Comparison of ENCODE assay signal across 27 mouse cellular contexts in genomic region chr14:19916315-19916714, GRCm38 (mm10).
A peak's percentile ranks its signal among the peaks of the same experiment; 100 is the strongest.
DNase-seq lines count a peak whose midpoint lies in the region; ATAC-seq and TF ChIP-seq lines count a peak whose summit lies in the region.
"Had no signal": no experiment of that assay in that cellular context is flagged by ENCODE, and none has a peak within 500 bp of the region (broad histone marks: within the 10 kb centered on the region; RNA-seq: fewer than 3 reads in every experiment).

No protein-coding gene starts in this region.

- WGBS in hindbrain, postnatal 0 days, result 83% methylated on average over 2 of the region's 2 CpGs
- WGBS in hindbrain, embryonic 13.5 days, result 79% methylated on average over 2 of the region's 2 CpGs
- WGBS in lung, embryonic 15.5 days, result 68% methylated on average over 2 of the region's 2 CpGs
- WGBS in neural tube, embryonic 15.5 days, result 91% methylated on average over 2 of the region's 2 CpGs

- TF ChIP-seq CTCF in hindbrain, postnatal 0 days (IDR thresholded peaks at IDR 0.05; ENCODE audit: low read depth), result peak; percentile 43; the same call in 1 of the 2 replicates
- TF ChIP-seq CTCF in E14TG2a.4 (conservative IDR thresholded peaks at IDR 0.05; ENCODE audit: low read length), result 0 out of 2 replicates have a peak, but pooled peaks have one; percentile 14

- H3K27ac ChIP-seq in hindbrain, postnatal 0 days, result no peak overlapping the region
- no peak overlapping the region for H3K27ac ChIP-seq in hindbrain, embryonic 13.5 days
- H3K27ac ChIP-seq in lung, embryonic 15.5 days, result peak overlapping the region; percentile 39; the same call in 1 of the 2 replicates
- no peak overlapping the region for H3K27ac ChIP-seq in neural tube, embryonic 15.5 days (replicated peaks)
- H3K27ac ChIP-seq: embryonic facial prominence, embryonic 10.5 days; embryonic facial prominence, embryonic 13.5 days; forebrain, embryonic 13.5 days; gastrocnemius, adult 2 months; hindbrain, embryonic 10.5 days; hindbrain, embryonic 14.5 days had no signal

- DNase-seq in hindbrain, postnatal 0 days (ENCODE audit: low spot score), result peak; percentile 25
- DNase-seq in lung, postnatal 4 days, result no peak
- peak; percentile 9 for DNase-seq in splenic B cell, adult 2 months (ENCODE audit: low read depth, low spot score)
- DNase-seq: adrenal gland, adult 2 months; adrenal gland, postnatal 14 days; cerebellum, adult 11 months; cerebellum, adult 2 months; cerebellum, postnatal 10 days; cerebellum, postnatal 36 days; embryo, embryonic 11 days; gastrocnemius, adult 2 months; gastrocnemius, postnatal 14 days; heart, postnatal 36 days had no signal

- H3K27me3 ChIP-seq in hindbrain, postnatal 0 days (ENCODE audit: insufficient read depth, low read length), result no peaks in the 10 kb centered on the region
- no peaks in the 10 kb centered on the region for H3K27me3 ChIP-seq in hindbrain, embryonic 13.5 days
- H3K27me3 ChIP-seq in lung, embryonic 15.5 days, result no peaks in the 10 kb centered on the region
- H3K27me3 ChIP-seq in E14TG2a.4 (ENCODE audit: insufficient read depth, low read length), result no peaks in the 10 kb centered on the region
- H3K27me3 ChIP-seq in splenic B cell, adult 2 months (ENCODE audit: control insufficient read depth, insufficient read depth, low read length, poor library complexity, severe bottlenecking), result no peaks in the 10 kb centered on the region
- no peaks in the 10 kb centered on the region for H3K27me3 ChIP-seq in neural tube, embryonic 15.5 days (replicated peaks)
- H3K27me3 ChIP-seq: embryonic facial prominence, embryonic 13.5 days; forebrain, embryonic 13.5 days had no signal

- no peaks in the 10 kb centered on the region for H3K9me3 ChIP-seq in hindbrain, postnatal 0 days (ENCODE audit: low read length)
- no peaks in the 10 kb centered on the region for H3K9me3 ChIP-seq in hindbrain, embryonic 13.5 days
- H3K9me3 ChIP-seq in lung, embryonic 15.5 days, result no peaks in the 10 kb centered on the region
- no peaks in the 10 kb centered on the region for H3K9me3 ChIP-seq in E14TG2a.4 (ENCODE audit: low read length)
- H3K9me3 ChIP-seq in neural tube, embryonic 15.5 days (replicated peaks), result no peaks in the 10 kb centered on the region
- H3K9me3 ChIP-seq: embryonic facial prominence, embryonic 10.5 days; embryonic facial prominence, embryonic 13.5 days; forebrain, embryonic 13.5 days; hindbrain, embryonic 10.5 days had no signal

- H3K36me3 ChIP-seq in hindbrain, postnatal 0 days (ENCODE audit: insufficient read depth, low read length), result no peaks in the 10 kb centered on the region
- peaks cover 16% of the 10 kb centered on the region for H3K36me3 ChIP-seq in hindbrain, embryonic 13.5 days
- no peaks in the 10 kb centered on the region for H3K36me3 ChIP-seq in lung, embryonic 15.5 days
- peaks cover 15% of the 10 kb centered on the region for H3K36me3 ChIP-seq in E14TG2a.4 (ENCODE audit: insufficient read depth, low read length)
- H3K36me3 ChIP-seq in splenic B cell, adult 2 months (ENCODE audit: control insufficient read depth, insufficient read depth, low read length, poor library complexity, severe bottlenecking), result peaks cover 9% of the 10 kb centered on the region; the same call in 1 of the 2 replicates
- peaks cover 9% of the 10 kb centered on the region for H3K36me3 ChIP-seq in neural tube, embryonic 15.5 days

- no peak overlapping the region for H3K4me3 ChIP-seq in hindbrain, postnatal 0 days (ENCODE audit: low read length)
- H3K4me3 ChIP-seq in hindbrain, embryonic 13.5 days, result no peak overlapping the region
- no peak overlapping the region for H3K4me3 ChIP-seq in lung, embryonic 15.5 days
- H3K4me3 ChIP-seq in E14TG2a.4 (replicated peaks; ENCODE audit: low read length), result no peak overlapping the region
- no peak overlapping the region for H3K4me3 ChIP-seq in neural tube, embryonic 15.5 days (replicated peaks)
- H3K4me3 ChIP-seq: embryonic facial prominence, embryonic 10.5 days; embryonic facial prominence, embryonic 13.5 days; erythroblast, embryonic 14.5 days; forebrain, embryonic 13.5 days; gastrocnemius, adult 2 months; hindbrain, embryonic 10.5 days had no signal

- H3K4me2 ChIP-seq in hindbrain, postnatal 0 days (ENCODE audit: low read depth, low read length), result no peak overlapping the region
- H3K4me2 ChIP-seq in hindbrain, embryonic 13.5 days, result no peak overlapping the region
- no peak overlapping the region for H3K4me2 ChIP-seq in lung, embryonic 15.5 days
- H3K4me2 ChIP-seq in neural tube, embryonic 15.5 days, result no peak overlapping the region
- H3K4me2 ChIP-seq: embryonic facial prominence, embryonic 13.5 days; forebrain, embryonic 13.5 days; heart, embryonic 11.5 days; hindbrain, embryonic 14.5 days had no signal

- ATAC-seq in hindbrain, postnatal 0 days, result no peak
- ATAC-seq in hindbrain, embryonic 13.5 days (ENCODE audit: low FRiP score), result no peak
- ATAC-seq in lung, embryonic 15.5 days (ENCODE audit: borderline replicate concordance, extremely low read depth, low FRiP score, low TSS enrichment), result peak; percentile 46; the same call in 1 of the 2 replicates
- no peak for ATAC-seq in neural tube, embryonic 15.5 days (ENCODE audit: low FRiP score)
- ATAC-seq: CD4-positive, CD25-positive, alpha-beta regulatory T cell, adult 4 months; forebrain, embryonic 13.5 days; forebrain, embryonic 16.5 days; Patski had no signal

- H3K9ac ChIP-seq in hindbrain, postnatal 0 days (replicated peaks; ENCODE audit: low read length), result no peak overlapping the region
- H3K9ac ChIP-seq in hindbrain, embryonic 13.5 days, result no peak overlapping the region
- H3K9ac ChIP-seq in lung, embryonic 15.5 days, result no peak overlapping the region
- H3K9ac ChIP-seq in neural tube, embryonic 15.5 days (replicated peaks), result no peak overlapping the region
- H3K9ac ChIP-seq: embryonic facial prominence, embryonic 13.5 days; forebrain, embryonic 13.5 days; hindbrain, embryonic 14.5 days had no signal

- H3K4me1 ChIP-seq in hindbrain, postnatal 0 days (ENCODE audit: insufficient read depth, low read length), result peaks cover 9% of the 10 kb centered on the region; the same call in 1 of the 2 replicates
- peaks cover 46% of the 10 kb centered on the region for H3K4me1 ChIP-seq in hindbrain, embryonic 13.5 days (replicated peaks)
- H3K4me1 ChIP-seq in lung, embryonic 15.5 days, result no peaks in the 10 kb centered on the region
- H3K4me1 ChIP-seq in E14TG2a.4 (replicated peaks; ENCODE audit: low read depth, low read length), result peaks cover 37% of the 10 kb centered on the region
- peaks cover 22% of the 10 kb centered on the region for H3K4me1 ChIP-seq in neural tube, embryonic 15.5 days

Comparison
In these comparisons a context has a peak if more than half of its experiments do, and no peak if none do; other contexts are left out.
1. DNase-seq: peak in hindbrain, postnatal 0 days (single experiment) and splenic B cell, adult 2 months (single experiment); none in lung, postnatal 4 days (0 of 2).